Mouse (Mus musculus): Measurements from ENCODE around the gene Polr3gl.

The Polr3gl gene

GRCm38 (mm10) chr3:96555041-96555596 is 38.9 kb downstream of the Polr3gl start:
- DNase-seq = no peak

GRCm38 (mm10) chr3:96554251-96554650 is 39.7 kb downstream of the Polr3gl start:
- DNase-seq = no peak

- DNase-seq = no peak
These were observed 40.4 kb downstream of the Polr3gl start for GRCm38 (mm10) chr3:96553601-96554000.

GRCm38 (mm10) chr3:96551890-96552289 is 42.1 kb downstream of the Polr3gl start:
- no peak for DNase-seq

- peak; percentile 65 to 72 for DNase-seq
These were observed 42.8 kb downstream of the Polr3gl start for GRCm38 (mm10) chr3:96551203-96551602.

GRCm38 (mm10) chr3:96549346-96549745 is 44.6 kb downstream of the Polr3gl start:
- no peak for DNase-seq

- no peak for DNase-seq
These were observed 45.2 kb downstream of the Polr3gl start for GRCm38 (mm10) chr3:96548824-96549223.

- DNase-seq = peak; percentile 88 to 90
These were observed 46.5 kb downstream of the Polr3gl start for GRCm38 (mm10) chr3:96547389-96547960.

GRCm38 (mm10) chr3:96546880-96547279 is 47.1 kb downstream of the Polr3gl start:
- DNase-seq = no peak

GRCm38 (mm10) chr3:96545565-96545964 is 48.4 kb downstream of the Polr3gl start:
- DNase-seq = no peak

- DNase-seq = no peak
These were observed 50.6 kb downstream of the Polr3gl start for GRCm38 (mm10) chr3:96543345-96543744.

GRCm38 (mm10) chr3:96542554-96542953 is 51.4 kb downstream of the Polr3gl start:
- DNase-seq = no peak

GRCm38 (mm10) chr3:96541328-96542078 is 52.5 kb downstream of the Polr3gl start:
- no peak for DNase-seq

GRCm38 (mm10) chr3:96540740-96541139 is 53.2 kb downstream of the Polr3gl start:
- no peak for DNase-seq

- DNase-seq = no peak
These were observed 54.7 kb downstream of the Polr3gl start for GRCm38 (mm10) chr3:96539316-96539715.

GRCm38 (mm10) chr3:96534300-96534699 is 59.7 kb downstream of the Polr3gl start:
- no peak for DNase-seq

GRCm38 (mm10) chr3:96532050-96532449 is 61.9 kb downstream of the Polr3gl start:
- no peak for DNase-seq

GRCm38 (mm10) chr3:96528506-96528905 is 65.5 kb downstream of the Polr3gl start:
- no peak for DNase-seq

Measured in B cell, adult 2 months (primary cell).